ENCODE assay signal across 8 mouse cellular contexts in the genomic region with DNA sequence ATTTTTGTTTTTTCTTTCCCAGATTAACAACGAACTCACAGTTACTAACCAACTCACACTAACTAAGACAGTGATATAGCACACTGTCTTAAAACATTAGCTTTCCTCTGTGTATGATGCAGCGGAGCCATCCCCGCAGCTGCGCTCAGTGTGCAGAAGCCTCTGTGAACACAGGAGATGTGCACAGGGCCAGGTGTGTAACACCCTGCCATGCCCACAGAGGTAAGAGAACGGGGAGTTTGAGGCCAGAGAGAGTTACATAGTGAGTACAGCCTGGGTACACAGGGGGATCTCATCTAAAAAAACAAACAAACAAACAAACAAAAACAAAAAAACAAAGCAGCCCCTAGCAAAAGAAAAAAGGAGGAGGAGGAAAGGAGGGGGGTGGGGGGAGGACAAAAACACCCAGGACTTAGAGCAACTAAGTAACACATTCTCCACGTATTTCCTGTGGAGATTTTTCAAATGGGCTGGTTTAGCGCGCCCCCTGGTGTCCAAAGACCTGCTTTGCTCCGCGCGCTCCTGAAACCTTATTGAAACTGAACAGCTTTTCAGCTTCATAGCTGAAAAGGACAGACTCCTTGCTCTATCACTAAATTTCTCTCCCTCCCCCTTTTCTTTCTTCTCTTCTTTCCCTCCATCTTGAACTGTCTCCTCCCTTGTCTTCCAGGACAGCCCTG.
DNase-seq lines count a peak whose midpoint lies in the region; TF ChIP-seq lines count a peak whose summit lies in the region.

No protein-coding gene starts in this region.

- no peak overlapping the region for H3K4me3 ChIP-seq in gastrocnemius, adult 2 months

- TF ChIP-seq CTCF in gastrocnemius, adult 2 months (IDR thresholded peaks at IDR 0.05) = peak; percentile 97

- no peak overlapping the region for H3K27ac ChIP-seq in gastrocnemius, adult 2 months

- DNase-seq in heart, postnatal 10 days = peak; percentile 78 to 84
- no peak for DNase-seq in heart, postnatal 25 days (ENCODE audit: low spot score)
- peak; percentile 33 for DNase-seq in WW6 (ENCODE audit: low read depth, low spot score)
- peak; percentile 88 to 92 for DNase-seq in cerebellum, postnatal 10 days
- DNase-seq in gastrocnemius, adult 2 months = peak; percentile 75
- DNase-seq in layer of hippocampus, postnatal 14 days (ENCODE audit: low spot score in 2 of 2) = peak; percentile 80 to 87
- peak; percentile 73 for DNase-seq in mesoderm, embryonic 11.5 days (ENCODE audit: low read depth, low spot score)
- DNase-seq in testis, postnatal 14 days (ENCODE audit: low spot score) = peak; percentile 66

- intact Hi-C loops in heart, postnatal 10 days (cut with DNase I) = loop anchor here (1.0 to 5.0 kb wide), 3 partner anchors 121 to 420 kb away; a partner anchor contains a TSS
- intact Hi-C loops in heart, postnatal 25 days (cut with DNase I) = loop anchor here (1.0 to 10.0 kb wide), 7 partner anchors 123 to 1156 kb away; a partner anchor contains a TSS
- intact Hi-C loops in gastrocnemius, adult 2 months (cut with DNase I) = loop anchor here (1.0 to 10.0 kb wide), 2 partner anchors 123 to 273 kb away; a partner anchor contains a TSS
